Mouse (Mus musculus) heart, embryonic 14.5 days (tissue): Measurements from ENCODE around the gene Fam222a. TPM values are rescaled to one million over a fixed set of nuclear protein-coding genes. Genes with fewer than 3 reads are reported as not detected.

Source experiments
- ATAC-seq: fragments of 200-750 bp; cut with Nextera tagmentation; 2 replicates; pipeline ENCODE4 v1.8.0; 2017; ENCODE audit warnings: low read depth, moderate TSS enrichment; ENCODE audit not compliant: insufficient number of reproducible peaks, insufficient read depth, low FRiP score
- H3K27ac ChIP-seq, 2 experiments: fragments of 200-500 bp in 1 of 2; fragments of 300-500 bp in 1 of 2; sonication (generic) in 1 of 2; replicated peaks in 1 of 2; 2 replicates each; pipeline ENCODE4 v1.5.1; 2012 to 2014; ENCODE audit warnings: low read depth in 2 of 2, low read length in 2 of 2, control low read depth in 1 of 2, mild to moderate bottlenecking in 1 of 2, mixed read lengths in 1 of 2; ENCODE audit not compliant: control insufficient read depth in 1 of 2, insufficient read depth in 1 of 2
- H3K27me3 ChIP-seq: fragments of 300-500 bp; sonication (generic); 2 replicates; pipeline ENCODE4 v1.6.1; 2014; ENCODE audit warnings: mild to moderate bottlenecking, low read length, control low read depth; ENCODE audit not compliant: control insufficient read depth, insufficient read depth
- H3K36me3 ChIP-seq: fragments of 300-500 bp; sonication (generic); 2 replicates; pipeline ENCODE4 v1.6.1; 2014; ENCODE audit warnings: mild to moderate bottlenecking, control low read depth, low read length, mixed read lengths; ENCODE audit not compliant: control insufficient read depth, insufficient read depth
- H3K4me1 ChIP-seq, 2 experiments: fragments of 200-500 bp in 1 of 2; fragments of 300-500 bp in 1 of 2; sonication (generic) in 1 of 2; 2 replicates each; pipeline ENCODE4 v1.6.1; 2012 to 2014; ENCODE audit warnings: low read length in 2 of 2, control low read depth in 1 of 2, mixed read lengths in 1 of 2; ENCODE audit not compliant: control insufficient read depth in 2 of 2, insufficient read depth in 2 of 2
- H3K4me2 ChIP-seq: fragments of 300-500 bp; sonication (generic); 2 replicates; pipeline ENCODE4 v1.6.1; 2014; ENCODE audit warnings: mild to moderate bottlenecking, low read length
- H3K4me3 ChIP-seq, 2 experiments: fragments of 200-500 bp in 1 of 2; fragments of 300-500 bp in 1 of 2; sonication (generic) in 1 of 2; 2 replicates each; pipeline ENCODE4 v1.5.1; 2012 to 2014; ENCODE audit warnings: low read length in 2 of 2, mild to moderate bottlenecking in 2 of 2, control low read depth in 1 of 2, low read depth in 1 of 2, moderate library complexity in 1 of 2; ENCODE audit not compliant: control insufficient read depth in 1 of 2, insufficient read depth in 1 of 2
- H3K9ac ChIP-seq: fragments of 300-500 bp; sonication (generic); 2 replicates; pipeline ENCODE4 v1.6.1; 2014; ENCODE audit warnings: mild to moderate bottlenecking, low read length
- H3K9me3 ChIP-seq: fragments of 300-500 bp; sonication (generic); 2 replicates; pipeline ENCODE4 v1.6.1; 2016; ENCODE audit warnings: low read length, control low read depth; ENCODE audit not compliant: control insufficient read depth
- WGBS: fragments of 180-500 bp; shearing (Covaris S2); extraction: QIAGEN DNeasy Blood & Tissue Kit; methylation state at CpG from one replicate; pipeline ENCODE4 v1.1.7; 2014; 5-methylcytosine and 5-hydroxymethylcytosine counted together
- polyA plus RNA-seq: library from polyadenylated mRNA; unstranded; fragments of >200 nt; fragmentation: Nextera tagmentation; extraction: Ambion mirVana; gene quantifications from 2 replicates; pipeline ENCODE4 v1.2.1, GENCODE M21; 2014

The Fam222a gene
- polyA plus RNA-seq, 1 experiment from 2014 or later, result 0.96 TPM

DNA sequence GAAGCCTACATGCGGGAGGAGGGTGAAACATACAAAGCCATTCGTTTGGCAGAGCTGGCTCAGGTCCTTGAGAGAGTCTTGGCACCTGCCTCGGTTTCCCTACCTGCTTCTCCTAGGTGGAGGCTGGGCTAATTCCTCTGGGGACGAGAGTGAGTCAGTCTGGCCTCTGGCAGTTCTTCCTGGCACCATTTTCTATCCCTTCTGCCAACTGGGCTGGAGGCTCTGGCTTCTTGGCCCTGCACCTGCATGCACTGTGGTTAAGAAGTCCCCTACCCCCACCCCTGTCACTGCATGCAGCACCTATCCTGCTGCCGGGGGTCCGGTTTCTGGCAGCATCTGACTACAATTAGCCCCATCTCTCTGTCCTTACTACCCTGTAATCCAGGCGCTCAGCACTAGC is 7.7 kb downstream of the Fam222a start:
- ATAC-seq, result no peak
- no peak overlapping the region for H3K9ac ChIP-seq
- no peak overlapping the region for H3K4me3 ChIP-seq
- 79% methylated on average over 7 of the region's 7 CpGs for WGBS
- H3K4me2 ChIP-seq, result 0 out of 2 replicates have a peak overlapping the region, but pooled peaks have one; percentile 25
- H3K27me3 ChIP-seq, result peaks cover 28% of the 10 kb centered on the region
- H3K4me1 ChIP-seq, result peaks cover 11 to 27% of the 10 kb centered on the region in 2 experiments
- H3K9me3 ChIP-seq, result no peaks in the 10 kb centered on the region
- H3K36me3 ChIP-seq, result no peaks in the 10 kb centered on the region
- no peak overlapping the region for H3K27ac ChIP-seq

DNA sequence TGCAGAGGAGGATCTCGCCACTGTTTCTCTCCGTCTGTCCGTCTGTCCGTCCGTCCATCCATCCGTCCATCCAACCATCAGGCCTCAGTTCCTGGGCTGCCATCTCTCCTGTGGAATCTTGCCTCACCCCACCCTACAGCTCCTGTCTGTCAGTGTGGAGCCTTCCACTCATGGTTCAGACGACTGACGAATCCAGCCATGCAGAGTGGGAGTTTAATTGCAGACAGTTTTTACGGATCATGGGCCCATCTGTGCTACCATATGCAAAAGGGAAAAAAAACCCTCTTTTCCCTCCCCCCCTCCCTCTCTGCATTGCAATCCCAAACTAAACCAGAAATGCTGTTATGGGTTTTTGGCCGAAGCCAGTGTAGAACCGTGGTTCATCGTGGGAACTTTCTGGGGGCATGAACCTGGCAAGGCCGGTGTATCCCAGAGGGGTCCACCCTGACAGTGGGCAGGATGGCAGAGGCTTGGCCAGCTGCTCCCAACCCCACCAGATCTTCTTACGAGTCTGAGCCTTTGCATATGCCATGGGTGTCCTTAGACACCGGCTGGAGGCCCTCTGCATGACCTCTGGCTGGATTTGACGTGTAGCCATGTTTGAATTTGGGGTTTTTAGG is 8.3 kb downstream of the Fam222a start:
- 89% methylated on average over 16 of the region's 16 CpGs for WGBS
- ATAC-seq, result no peak
- H3K4me1 ChIP-seq, result peaks cover 11 to 23% of the 10 kb centered on the region in 2 experiments

DNA sequence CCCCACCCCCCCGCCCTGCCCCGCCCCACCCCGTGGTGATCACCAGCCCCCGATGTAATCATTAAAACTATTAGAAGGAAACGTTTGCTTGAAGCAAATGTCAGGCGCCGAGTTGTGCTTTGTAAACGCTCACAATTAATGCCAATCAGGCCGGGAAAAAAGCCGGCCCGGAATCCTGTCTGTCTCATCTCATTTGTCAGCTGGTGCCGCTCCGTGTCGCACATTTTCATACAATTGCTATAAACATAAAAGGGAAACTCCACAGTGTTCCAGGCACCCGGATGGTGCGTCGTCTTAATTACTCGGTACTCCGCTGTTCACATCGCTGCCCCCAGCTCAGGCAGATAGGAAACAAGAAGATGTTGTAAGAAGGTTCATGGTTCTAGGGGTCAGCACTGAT is 10.5 kb downstream of the Fam222a start:
- H3K4me2 ChIP-seq, result no peak overlapping the region
- ATAC-seq, result no peak
- no peaks in the 10 kb centered on the region for H3K36me3 ChIP-seq
- peaks cover 9 to 15% of the 10 kb centered on the region in 2 experiments for H3K4me1 ChIP-seq
- H3K27me3 ChIP-seq, result 0 out of 2 replicates have a peak, but pooled peaks cover under 1% of the 10 kb centered on the region
- no peak overlapping the region for H3K27ac ChIP-seq
- H3K9ac ChIP-seq, result no peak overlapping the region
- H3K4me3 ChIP-seq, result no peak overlapping the region
- H3K9me3 ChIP-seq, result no peaks in the 10 kb centered on the region
- 79% methylated on average over 20 of the region's 20 CpGs for WGBS

More for the DNA sequence above, 8.3 kb downstream of the Fam222a start:
- Histone ChIP-seq H3K36me3 (no peaks in the 10 kb centered on the region), H3K9me3 (no peaks in the 10 kb centered on the region), H3K4me2 (no peak overlapping the region), H3K27ac (no peak overlapping the region), H3K9ac (no peak overlapping the region), H3K27me3 (peaks cover 23% of the 10 kb centered on the region), H3K4me3 (no peak overlapping the region)

DNA sequence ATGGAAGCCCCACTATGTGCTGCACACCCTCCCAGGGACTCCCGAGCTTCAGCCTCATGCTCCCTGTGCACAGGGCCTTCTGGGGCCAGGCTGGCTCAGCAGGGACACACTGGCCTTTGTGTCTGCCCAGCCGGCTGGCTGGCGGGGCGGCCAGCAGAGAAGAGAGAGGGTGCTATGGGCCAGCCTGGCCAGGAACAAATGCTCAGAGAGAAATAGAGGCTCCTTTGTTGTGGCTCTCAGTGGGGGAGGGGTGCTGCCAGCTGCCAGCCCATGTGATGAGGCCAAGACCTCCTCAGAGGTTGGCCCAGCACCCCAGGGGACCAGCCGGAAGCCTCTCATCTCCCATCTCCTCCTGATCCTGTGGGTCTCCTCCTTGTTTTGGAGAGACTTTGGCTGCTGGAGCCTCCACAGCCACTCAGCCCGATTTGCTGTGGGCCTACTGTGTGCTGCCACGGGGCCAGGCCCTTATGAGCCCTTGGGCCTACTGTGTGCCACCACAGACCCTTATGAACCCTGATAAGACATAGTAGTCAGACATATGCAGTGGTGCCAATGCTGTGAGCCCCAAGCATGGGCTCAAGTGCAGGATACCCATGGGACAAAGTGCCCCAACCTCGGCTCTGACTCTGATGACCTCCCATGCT is 12.0 kb downstream of the Fam222a start:
- Histone ChIP-seq H3K27ac (no peak overlapping the region), H3K9ac (no peak overlapping the region), H3K4me2 (no peak overlapping the region), H3K27me3 (0 out of 2 replicates have a peak, but pooled peaks cover under 1% of the 10 kb centered on the region), H3K4me3 (no peak overlapping the region), H3K4me1 (peaks cover 4 to 8% of the 10 kb centered on the region in 2 experiments), H3K36me3 (no peaks in the 10 kb centered on the region), H3K9me3 (no peaks in the 10 kb centered on the region)
- ATAC-seq, result no peak
- WGBS, result 68% methylated on average over 8 of the region's 8 CpGs

DNA sequence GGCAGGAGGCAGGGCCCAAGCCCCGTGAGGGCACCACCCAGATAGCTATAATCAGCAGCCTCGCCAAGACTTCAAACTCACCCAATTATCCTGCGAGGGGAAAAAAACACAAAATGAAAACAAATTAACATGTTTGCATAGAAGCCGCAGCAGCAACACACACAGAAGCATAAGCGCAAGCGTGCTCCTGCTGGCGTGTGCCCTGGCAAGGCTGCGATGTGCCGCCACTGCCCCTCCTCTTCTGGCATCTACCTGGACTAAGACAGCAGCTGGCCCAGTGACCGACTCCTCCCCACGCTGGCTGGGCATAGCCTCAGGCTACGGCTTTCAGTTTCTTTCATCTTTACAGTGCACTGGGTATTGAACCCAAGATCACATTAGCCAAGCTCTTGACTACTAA is 13.7 kb downstream of the Fam222a start:
- no peak overlapping the region for H3K27ac ChIP-seq
- H3K4me3 ChIP-seq, result no peak overlapping the region
- H3K4me1 ChIP-seq, result no peaks in the 10 kb centered on the region
- H3K9me3 ChIP-seq, result no peaks in the 10 kb centered on the region
- H3K9ac ChIP-seq, result no peak overlapping the region
- H3K4me2 ChIP-seq, result no peak overlapping the region
- H3K27me3 ChIP-seq, result peaks cover 6% of the 10 kb centered on the region; the same call in 1 of the 2 replicates
- H3K36me3 ChIP-seq, result no peaks in the 10 kb centered on the region
- no peak for ATAC-seq
- WGBS, result 77% methylated on average over 12 of the region's 12 CpGs

DNA sequence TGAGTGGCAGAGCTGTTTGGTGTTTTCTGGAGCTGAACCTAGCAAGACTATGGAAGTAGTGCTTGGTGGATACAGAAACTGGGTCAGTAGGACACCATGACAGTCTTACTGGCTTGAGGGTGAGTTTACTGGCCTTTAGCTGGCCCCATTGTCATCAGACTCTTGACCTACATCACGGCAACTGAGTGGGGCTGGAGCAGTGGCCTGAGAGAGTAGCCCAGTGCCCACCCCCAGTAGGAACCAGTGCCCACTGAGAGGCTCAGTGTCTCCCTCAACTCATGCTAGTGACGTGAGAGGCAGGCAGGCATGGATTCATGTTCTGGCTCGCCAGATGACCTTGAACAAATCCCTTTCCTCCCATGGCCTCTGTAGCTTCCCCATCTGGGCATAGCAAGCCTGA is 15.2 kb downstream of the Fam222a start:
- ATAC-seq, result no peak
- H3K27ac ChIP-seq, result no peak overlapping the region
- no peak overlapping the region for H3K9ac ChIP-seq
- no peak overlapping the region for H3K4me2 ChIP-seq
- WGBS, result 68% methylated on average over 3 of the region's 3 CpGs
- H3K27me3 ChIP-seq, result peaks cover 9% of the 10 kb centered on the region; the same call in 1 of the 2 replicates
- H3K9me3 ChIP-seq, result no peaks in the 10 kb centered on the region
- H3K4me3 ChIP-seq, result no peak overlapping the region
- H3K4me1 ChIP-seq, result no peaks in the 10 kb centered on the region
- no peaks in the 10 kb centered on the region for H3K36me3 ChIP-seq

DNA sequence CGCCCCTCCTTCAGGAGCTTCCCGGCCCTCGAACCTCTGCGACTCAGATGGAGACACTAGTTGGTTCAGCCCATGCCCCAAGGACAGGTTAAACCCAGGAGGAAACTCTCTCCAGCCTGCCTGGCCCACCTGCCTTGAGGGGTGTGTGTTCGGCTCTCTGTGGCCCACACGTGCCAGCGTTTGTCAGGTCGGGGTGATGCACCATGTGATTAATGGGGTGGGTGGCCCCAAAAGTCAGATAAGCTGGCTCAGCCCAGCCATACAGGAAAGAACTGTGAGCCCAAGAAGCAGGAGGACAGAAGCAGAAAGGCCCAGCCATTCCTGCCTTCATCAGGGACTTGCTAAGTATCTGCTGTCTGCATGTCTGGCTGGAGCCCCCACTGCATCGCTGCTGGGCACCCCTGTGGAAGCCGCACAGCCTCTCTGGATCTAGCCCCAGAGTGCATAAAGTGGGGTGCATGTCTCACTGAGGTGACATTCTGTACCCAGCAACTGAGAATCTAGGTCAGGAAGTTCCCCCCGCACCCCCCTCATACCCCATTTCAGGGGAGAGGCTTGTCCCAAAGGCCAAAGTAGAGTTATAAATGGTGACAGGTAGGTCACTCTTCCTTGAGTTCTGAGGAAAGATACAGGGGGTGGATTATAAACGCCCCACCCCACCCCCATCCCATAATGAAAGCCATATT is 15.8 kb downstream of the Fam222a start:
- Histone ChIP-seq H3K4me3 (no peak overlapping the region), H3K4me2 (no peak overlapping the region), H3K36me3 (no peaks in the 10 kb centered on the region), H3K9ac (no peak overlapping the region), H3K27me3 (peaks cover 13% of the 10 kb centered on the region; the same call in 1 of the 2 replicates), H3K9me3 (no peaks in the 10 kb centered on the region), H3K27ac (no peak overlapping the region), H3K4me1 (no peaks in the 10 kb centered on the region)
- no peak for ATAC-seq
- 75% methylated on average over 12 of the region's 12 CpGs for WGBS
